Mouse (Mus musculus): ENCODE results near the gene P4htm. TPM values are rescaled to one million over a fixed set of nuclear protein-coding genes. Genes with fewer than 3 reads are reported as not detected.

Gene P4htm
- total and polyA plus RNA-seq, 3 experiments = 0.08 to 0.22 TPM; not detected in 1

GRCm38 (mm10) chr9:108617301-108617700 lies 19.8 kb upstream of the P4htm start:
- Histone ChIP-seq H3K27me3 (ENCODE audit: control insufficient read depth in 1 of 2, insufficient read depth in 2 of 2, low read length in 2 of 2) (no peaks in the 10 kb centered on the region), H3K79me2 (ENCODE audit: control insufficient read depth, insufficient read depth, low read length, poor library complexity) (0 out of 2 replicates have a peak, but pooled peaks cover 1% of the 10 kb centered on the region), H3K9me3 (replicated peaks; ENCODE audit: insufficient read depth, low read length) (no peaks in the 10 kb centered on the region), H3K36me3 (ENCODE audit: control insufficient read depth in 1 of 2, insufficient read depth in 2 of 2, low read length in 2 of 2) (peaks cover 0 to 29% of the 10 kb centered on the region in 2 experiments; a peak in 2 of 4 replicates), H3K27ac (ENCODE audit: control insufficient read depth, low read depth, low read length) (no peak overlapping the region), H3K9ac (ENCODE audit: control insufficient read depth, low read depth, low read length, poor library complexity, severe bottlenecking) (no peak overlapping the region), H3K4me1 (ENCODE audit: control insufficient read depth in 1 of 2, insufficient read depth in 2 of 2, low read length in 2 of 2) (no peaks in the 10 kb centered on the region), H3K4me3 (ENCODE audit: control insufficient read depth in 1 of 2, insufficient read depth in 1 of 2, low read depth in 2 of 2, low read length in 2 of 2) (no peak overlapping the region)
- 0 out of 2 replicates have a peak, but pooled peaks have one; percentile 4 for TF ChIP-seq SMC3 (IDR thresholded peaks at IDR 0.05; ENCODE audit: low read depth, low read length)
- TF ChIP-seq E2F4 (IDR thresholded peaks at IDR 0.05; ENCODE audit: borderline replicate concordance, low read depth, low read length) = no peak
- DNase-seq (ENCODE audit: low read depth, low spot score) = no peak

GRCm38 (mm10) chr9:108611488-108611887 lies 14.0 kb upstream of the P4htm start:
- H3K36me3 ChIP-seq (ENCODE audit: control insufficient read depth in 1 of 2, insufficient read depth in 2 of 2, low read length in 2 of 2) = peaks cover 14 to 40% of the 10 kb centered on the region in 2 experiments
- no peak overlapping the region for H3K9ac ChIP-seq (ENCODE audit: control insufficient read depth, low read depth, low read length, poor library complexity, severe bottlenecking)
- H3K9me3 ChIP-seq (replicated peaks; ENCODE audit: insufficient read depth, low read length) = no peaks in the 10 kb centered on the region
- DNase-seq (ENCODE audit: low read depth, low spot score) = no peak
- H3K27me3 ChIP-seq (ENCODE audit: control insufficient read depth in 1 of 2, insufficient read depth in 2 of 2, low read length in 2 of 2) = no peaks in the 10 kb centered on the region
- no peak overlapping the region for H3K27ac ChIP-seq (ENCODE audit: control insufficient read depth, low read depth, low read length)
- no peak overlapping the region for H3K4me3 ChIP-seq (ENCODE audit: control insufficient read depth in 1 of 2, insufficient read depth in 1 of 2, low read depth in 2 of 2, low read length in 2 of 2)
- no peaks in the 10 kb centered on the region for H3K79me2 ChIP-seq (ENCODE audit: control insufficient read depth, insufficient read depth, low read length, poor library complexity)
- TF ChIP-seq MYC (IDR thresholded peaks at IDR 0.05; ENCODE audit: low read depth, low read length) (no peak), USF1 (IDR thresholded peaks at IDR 0.05; ENCODE audit: low read depth, low read length) (no peak), BHLHE40 (IDR thresholded peaks at IDR 0.05; ENCODE audit: borderline replicate concordance, low read depth, low read length) (no peak), TAL1 (IDR thresholded peaks at IDR 0.05; ENCODE audit: low read length) (no peak), CHD2 (IDR thresholded peaks at IDR 0.05; ENCODE audit: low read length) (no peak), CTCF (IDR thresholded peaks at IDR 0.05 in 2 of 3, conservative IDR thresholded peaks at IDR 0.05 in 1 of 3; ENCODE audit: control insufficient read depth in 1 of 3, insufficient read depth in 1 of 3, low read depth in 2 of 3, low read length in 3 of 3, poor library complexity in 1 of 3, severe bottlenecking in 1 of 3) (no peak), POLR2AphosphoS5 (IDR thresholded peaks at IDR 0.05; ENCODE audit: borderline replicate concordance, low read depth, low read length) (no peak), MAFK (IDR thresholded peaks at IDR 0.05; ENCODE audit: borderline replicate concordance, low read depth, low read length) (no peak), MXI1 (IDR thresholded peaks at IDR 0.05; ENCODE audit: low read depth, low read length) (no peak), EP300 (IDR thresholded peaks at IDR 0.05; ENCODE audit: low read depth in 1 of 2, low read length in 2 of 2) (no peak), UBTF (IDR thresholded peaks at IDR 0.05; ENCODE audit: borderline replicate concordance, insufficient read depth, low read depth, low read length) (no peak), NRF1 (IDR thresholded peaks at IDR 0.05; ENCODE audit: insufficient read depth, low read depth, low read length, poor library complexity, severe bottlenecking) (no peak), GATA1 (IDR thresholded peaks at IDR 0.05; ENCODE audit: low read depth, low read length) (no peak), POLR2AphosphoS2 (IDR thresholded peaks at IDR 0.05; ENCODE audit: low read length) (no peak)
- peaks cover 2 to 9% of the 10 kb centered on the region in 2 experiments; a peak in 3 of 4 replicates for H3K4me1 ChIP-seq (ENCODE audit: control insufficient read depth in 1 of 2, insufficient read depth in 2 of 2, low read length in 2 of 2)
